Mouse (Mus musculus) erythroblast, embryonic 14.5 days (primary cell): ENCODE measurements around the gene Inpp4b.

Experiments used
- GATA1 ChIP-seq: IDR thresholded peaks from 2 replicates; pipeline ENCODE4 v1.6.1; 2012; ENCODE audit warnings: low read length, inconsistent platforms, mixed read lengths
- TAL1 ChIP-seq: IDR thresholded peaks from 3 replicates; pipeline ENCODE4 v1.6.1; 2012; ENCODE audit warnings: low read length, inconsistent platforms, mixed read lengths

DNA sequence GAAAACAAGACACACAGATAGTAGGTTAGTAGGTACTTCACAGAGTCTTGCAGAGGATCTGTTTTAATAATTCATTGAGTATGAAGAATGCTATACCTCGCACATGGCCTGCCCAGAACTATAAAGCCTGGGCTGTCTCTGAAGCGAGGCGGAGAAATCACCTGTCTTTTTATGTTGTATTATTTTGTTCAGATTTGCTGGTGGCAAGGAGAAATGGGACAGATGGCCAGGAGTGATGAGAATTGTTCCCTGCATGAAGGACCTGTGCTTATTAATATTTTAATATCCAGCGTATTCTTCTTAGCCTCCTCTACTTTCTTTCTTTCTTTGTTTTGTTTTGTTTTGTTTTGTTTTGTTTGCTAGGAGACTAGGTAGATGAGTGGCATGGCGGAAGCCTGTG is 604.5 kb downstream of the Inpp4b start:
- TF ChIP-seq GATA1: no peak
- TF ChIP-seq TAL1: no peak
